Mouse (Mus musculus): ENCODE data around the gene Elfn2. TPM values are rescaled to one million over a fixed set of nuclear protein-coding genes. Genes with fewer than 3 reads are reported as not detected.

Elfn2 gene
- polyA plus RNA-seq, 1 experiment from 2014 or later, result 0.55 TPM

DNA sequence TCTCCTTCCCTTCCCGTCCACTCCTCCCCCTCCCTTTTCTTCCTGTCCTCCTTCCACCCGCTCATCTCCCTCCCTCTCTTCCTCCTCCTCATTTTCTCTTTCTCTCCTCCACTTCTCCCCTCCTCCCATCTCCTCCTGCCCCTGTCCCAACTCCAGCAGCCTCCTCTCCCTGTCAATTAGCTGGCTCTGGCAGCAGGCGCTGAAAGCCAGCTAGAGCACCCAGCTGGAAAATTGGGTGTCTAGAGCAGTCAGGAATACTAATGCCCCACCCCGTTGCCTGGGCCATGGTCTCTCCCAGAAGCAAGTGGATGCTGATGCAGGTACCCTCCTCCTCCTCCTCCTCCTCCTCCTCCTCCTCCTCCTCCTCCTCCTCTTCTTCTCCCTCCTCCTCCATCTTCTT is 67.4 kb downstream of the Elfn2 start:
- Histone ChIP-seq H3K4me1 (ENCODE audit: control insufficient read depth, insufficient read depth, low read length) (no peaks in the 10 kb centered on the region), H3K4me2 (ENCODE audit: low read depth, low read length) (no peak overlapping the region), H3K27ac (ENCODE audit: low read length) (no peak overlapping the region), H3K9ac (ENCODE audit: low read length) (no peak overlapping the region), H3K9me3 (replicated peaks; ENCODE audit: control insufficient read depth, low read length) (no peaks in the 10 kb centered on the region), H3K4me3 (ENCODE audit: low read length) (no peak overlapping the region), H3K27me3 (ENCODE audit: control insufficient read depth, insufficient read depth, low read length) (0 out of 2 replicates have a peak, but pooled peaks cover 5% of the 10 kb centered on the region), H3K36me3 (ENCODE audit: control insufficient read depth, insufficient read depth) (no peaks in the 10 kb centered on the region)
- no peak for ATAC-seq (replicated peaks; ENCODE audit: extremely low read depth, insufficient read depth, low FRiP score)
- 35% methylated on average over 4 of the region's 4 CpGs for WGBS

DNA sequence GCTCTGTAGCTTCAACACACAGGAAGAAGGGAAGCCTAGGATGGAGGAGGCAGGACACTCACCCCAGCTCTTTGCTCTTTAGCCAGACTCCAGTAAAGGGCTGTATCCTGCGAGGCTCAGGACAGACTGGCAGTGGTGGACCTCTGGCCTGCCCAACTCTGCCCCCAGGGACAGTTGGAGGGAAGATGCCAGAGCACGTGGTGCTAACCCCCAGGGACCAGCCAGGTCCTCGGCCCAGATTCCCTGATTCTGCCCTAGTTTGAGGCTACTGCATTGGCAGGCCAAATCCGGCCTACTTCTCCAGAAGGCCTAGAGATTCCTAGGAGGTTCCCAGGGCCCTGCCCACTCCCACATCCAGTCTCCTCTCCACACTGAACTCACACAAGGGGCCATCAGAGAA is 70.8 kb downstream of the Elfn2 start:
- no peaks in the 10 kb centered on the region for H3K4me1 ChIP-seq (ENCODE audit: control insufficient read depth, insufficient read depth, low read length)
- no peak for ATAC-seq (replicated peaks; ENCODE audit: extremely low read depth, insufficient read depth, low FRiP score)
- H3K36me3 ChIP-seq (ENCODE audit: control insufficient read depth, insufficient read depth), result no peaks in the 10 kb centered on the region
- no peak overlapping the region for H3K9ac ChIP-seq (ENCODE audit: low read length)
- peaks cover 9% of the 10 kb centered on the region; the same call in 1 of the 2 replicates for H3K27me3 ChIP-seq (ENCODE audit: control insufficient read depth, insufficient read depth, low read length)
- no peak overlapping the region for H3K27ac ChIP-seq (ENCODE audit: low read length)
- no peak overlapping the region for H3K4me3 ChIP-seq (ENCODE audit: low read length)
- no peaks in the 10 kb centered on the region for H3K9me3 ChIP-seq (replicated peaks; ENCODE audit: control insufficient read depth, low read length)
- 69% methylated on average over 4 of the region's 4 CpGs for WGBS
- no peak overlapping the region for H3K4me2 ChIP-seq (ENCODE audit: low read depth, low read length)

DNA sequence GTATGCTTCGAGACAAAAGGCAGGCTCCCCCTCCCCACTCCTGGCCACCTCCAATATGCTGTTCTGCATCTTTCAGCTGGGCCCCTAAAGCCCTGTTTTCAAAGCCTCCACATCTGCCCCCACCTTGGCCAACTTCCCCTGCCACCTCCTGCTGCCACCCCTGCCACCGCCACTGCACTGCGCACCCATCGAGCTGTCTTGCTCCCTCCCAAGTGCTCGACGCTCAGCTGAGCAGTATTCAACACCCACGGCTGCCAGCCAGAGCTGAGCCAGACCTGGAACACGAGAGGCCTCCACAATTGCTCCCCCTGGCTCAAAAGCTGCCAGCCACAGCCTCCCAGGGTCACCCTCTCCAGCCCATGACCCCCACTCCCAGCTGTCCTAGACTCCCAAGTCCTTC is 74.0 kb downstream of the Elfn2 start:
- WGBS, result 31% methylated on average over 8 of the region's 8 CpGs
- Histone ChIP-seq H3K36me3 (ENCODE audit: control insufficient read depth, insufficient read depth) (no peaks in the 10 kb centered on the region), H3K4me1 (ENCODE audit: control insufficient read depth, insufficient read depth, low read length) (no peaks in the 10 kb centered on the region), H3K27ac (ENCODE audit: low read length) (no peak overlapping the region), H3K27me3 (ENCODE audit: control insufficient read depth, insufficient read depth, low read length) (peaks cover 15% of the 10 kb centered on the region), H3K4me2 (ENCODE audit: low read depth, low read length) (no peak overlapping the region), H3K9ac (ENCODE audit: low read length) (no peak overlapping the region), H3K9me3 (replicated peaks; ENCODE audit: control insufficient read depth, low read length) (no peaks in the 10 kb centered on the region), H3K4me3 (ENCODE audit: low read length) (no peak overlapping the region)
- ATAC-seq (replicated peaks; ENCODE audit: extremely low read depth, insufficient read depth, low FRiP score), result no peak

DNA sequence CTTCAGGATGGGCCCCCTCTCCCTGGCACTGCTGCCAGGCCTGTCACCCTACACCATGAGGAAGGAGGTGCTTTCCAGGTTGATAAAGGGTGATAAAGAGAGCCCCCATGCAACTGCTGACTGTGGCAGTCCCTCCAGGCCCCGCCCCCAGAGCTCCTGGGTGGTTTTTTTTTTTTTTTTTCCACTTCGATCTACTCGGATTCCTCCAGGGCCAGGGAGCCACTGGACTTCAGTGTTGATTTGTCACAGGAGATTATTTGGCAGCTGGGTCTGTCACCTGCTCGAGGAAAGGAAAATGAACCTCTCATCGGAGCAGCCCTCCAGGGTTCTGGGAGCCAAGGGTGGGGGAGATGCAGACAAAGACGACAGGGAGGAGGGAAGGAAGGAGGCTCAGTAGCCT is 74.9 kb downstream of the Elfn2 start:
- Histone ChIP-seq H3K36me3 (ENCODE audit: control insufficient read depth, insufficient read depth) (no peaks in the 10 kb centered on the region), H3K27me3 (ENCODE audit: control insufficient read depth, insufficient read depth, low read length) (peaks cover 17% of the 10 kb centered on the region)
- 20% methylated on average over 6 of the region's 6 CpGs for WGBS

DNA sequence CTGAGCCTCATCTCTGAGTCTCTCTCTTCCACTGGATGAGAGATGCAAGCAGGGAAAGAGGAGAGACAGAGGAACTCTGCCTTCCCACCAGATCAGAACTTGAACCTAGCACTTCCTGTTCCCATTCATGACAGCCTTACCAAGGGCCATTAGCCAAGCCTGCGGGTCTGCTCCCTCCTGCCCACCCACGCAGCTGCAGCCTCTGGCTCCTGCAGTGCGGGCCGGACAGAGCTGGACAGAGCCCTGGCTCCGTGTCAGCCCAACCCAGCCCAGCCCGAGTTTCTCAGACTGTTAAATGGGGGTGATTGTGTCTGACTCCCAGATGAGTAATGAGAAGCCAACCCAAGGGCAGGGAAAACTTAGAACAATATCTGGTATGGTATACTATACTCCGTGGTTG is 83.3 kb downstream of the Elfn2 start:
- H3K27ac ChIP-seq (ENCODE audit: low read length), result no peak overlapping the region
- H3K4me2 ChIP-seq (ENCODE audit: low read depth, low read length), result no peak overlapping the region
- no peak for ATAC-seq (replicated peaks; ENCODE audit: extremely low read depth, insufficient read depth, low FRiP score)
- 32% methylated on average over 7 of the region's 7 CpGs for WGBS
- H3K9me3 ChIP-seq (replicated peaks; ENCODE audit: control insufficient read depth, low read length), result no peaks in the 10 kb centered on the region
- no peak overlapping the region for H3K4me3 ChIP-seq (ENCODE audit: low read length)
- H3K9ac ChIP-seq (ENCODE audit: low read length), result no peak overlapping the region
- no peaks in the 10 kb centered on the region for H3K36me3 ChIP-seq (ENCODE audit: control insufficient read depth, insufficient read depth)
- peaks cover 12% of the 10 kb centered on the region for H3K27me3 ChIP-seq (ENCODE audit: control insufficient read depth, insufficient read depth, low read length)
- no peaks in the 10 kb centered on the region for H3K4me1 ChIP-seq (ENCODE audit: control insufficient read depth, insufficient read depth, low read length)

More for the DNA sequence above, 74.9 kb downstream of the Elfn2 start:
- H3K27ac ChIP-seq (ENCODE audit: low read length), result no peak overlapping the region
- ATAC-seq (replicated peaks; ENCODE audit: extremely low read depth, insufficient read depth, low FRiP score), result no peak
- H3K4me3 ChIP-seq (ENCODE audit: low read length), result no peak overlapping the region
- no peaks in the 10 kb centered on the region for H3K9me3 ChIP-seq (replicated peaks; ENCODE audit: control insufficient read depth, low read length)
- H3K4me1 ChIP-seq (ENCODE audit: control insufficient read depth, insufficient read depth, low read length), result no peaks in the 10 kb centered on the region
- H3K9ac ChIP-seq (ENCODE audit: low read length), result no peak overlapping the region
- H3K4me2 ChIP-seq (ENCODE audit: low read depth, low read length), result no peak overlapping the region

- H3K27ac ChIP-seq (ENCODE audit: low read length), result no peak overlapping the region
- H3K27me3 ChIP-seq (ENCODE audit: control insufficient read depth, insufficient read depth, low read length), result peaks cover 7% of the 10 kb centered on the region
- WGBS, result 37% methylated on average over 10 of the region's 10 CpGs
- H3K36me3 ChIP-seq (ENCODE audit: control insufficient read depth, insufficient read depth), result no peaks in the 10 kb centered on the region
- H3K9ac ChIP-seq (ENCODE audit: low read length), result no peak overlapping the region
- no peaks in the 10 kb centered on the region for H3K9me3 ChIP-seq (replicated peaks; ENCODE audit: control insufficient read depth, low read length)
- H3K4me1 ChIP-seq (ENCODE audit: control insufficient read depth, insufficient read depth, low read length), result no peaks in the 10 kb centered on the region
- H3K4me2 ChIP-seq (ENCODE audit: low read depth, low read length), result no peak overlapping the region
- no peak for ATAC-seq (replicated peaks; ENCODE audit: extremely low read depth, insufficient read depth, low FRiP score)
- H3K4me3 ChIP-seq (ENCODE audit: low read length), result no peak overlapping the region
Observed at GRCm38 (mm10) chr15:78634095-78634737, 84.4 kb downstream of the Elfn2 start.

GRCm38 (mm10) chr15:78633413-78633812 is 85.2 kb downstream of the Elfn2 start:
- Histone ChIP-seq H3K9ac (ENCODE audit: low read length) (no peak overlapping the region), H3K4me3 (ENCODE audit: low read length) (no peak overlapping the region), H3K36me3 (ENCODE audit: control insufficient read depth, insufficient read depth) (no peaks in the 10 kb centered on the region), H3K27ac (ENCODE audit: low read length) (no peak overlapping the region), H3K9me3 (replicated peaks; ENCODE audit: control insufficient read depth, low read length) (no peaks in the 10 kb centered on the region), H3K27me3 (ENCODE audit: control insufficient read depth, insufficient read depth, low read length) (peaks cover 4% of the 10 kb centered on the region), H3K4me1 (ENCODE audit: control insufficient read depth, insufficient read depth, low read length) (no peaks in the 10 kb centered on the region), H3K4me2 (ENCODE audit: low read depth, low read length) (no peak overlapping the region)
- no peak for ATAC-seq (replicated peaks; ENCODE audit: extremely low read depth, insufficient read depth, low FRiP score)
- WGBS, result 74% methylated on average over 5 of the region's 5 CpGs

- WGBS, result 64% methylated on average over 2 of the region's 2 CpGs
- no peak for ATAC-seq (replicated peaks; ENCODE audit: extremely low read depth, insufficient read depth, low FRiP score)
Observed at GRCm38 (mm10) chr15:78632387-78632786, 86.2 kb downstream of the Elfn2 start.

DNA sequence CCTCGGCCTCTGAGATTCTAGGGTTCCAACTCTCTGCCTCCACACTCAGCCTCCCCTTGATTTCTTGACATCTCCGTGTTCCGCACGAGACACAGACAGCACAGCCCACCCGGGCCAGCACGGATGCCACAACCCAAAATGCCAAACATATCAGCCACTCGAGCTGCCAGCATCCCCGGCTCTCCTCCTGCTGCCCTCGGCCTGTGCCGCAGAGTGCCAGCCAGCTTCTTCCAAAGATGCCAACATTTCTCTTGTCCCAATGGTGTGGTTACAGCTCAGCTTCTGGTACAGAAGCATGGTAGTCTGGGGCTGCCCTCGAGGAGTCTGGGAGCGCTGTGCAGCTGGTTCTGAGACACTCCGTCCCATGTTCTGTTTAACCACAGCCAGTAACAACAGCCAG is 92.3 kb downstream of the Elfn2 start:
- H3K9ac ChIP-seq (ENCODE audit: low read length), result no peak overlapping the region
- H3K4me1 ChIP-seq (ENCODE audit: control insufficient read depth, insufficient read depth, low read length), result peaks cover 9% of the 10 kb centered on the region
- no peak overlapping the region for H3K4me2 ChIP-seq (ENCODE audit: low read depth, low read length)
- no peak overlapping the region for H3K4me3 ChIP-seq (ENCODE audit: low read length)
- H3K9me3 ChIP-seq (replicated peaks; ENCODE audit: control insufficient read depth, low read length), result 0 out of 2 replicates have a peak, but pooled peaks cover 3% of the 10 kb centered on the region
- peaks cover 10% of the 10 kb centered on the region for H3K27me3 ChIP-seq (ENCODE audit: control insufficient read depth, insufficient read depth, low read length)
- ATAC-seq (replicated peaks; ENCODE audit: extremely low read depth, insufficient read depth, low FRiP score), result no peak
- WGBS, result 83% methylated on average over 13 of the region's 13 CpGs
- H3K36me3 ChIP-seq (ENCODE audit: control insufficient read depth, insufficient read depth), result no peaks in the 10 kb centered on the region
- no peak overlapping the region for H3K27ac ChIP-seq (ENCODE audit: low read length)

More at GRCm38 (mm10) chr15:78632387-78632786, 86.2 kb downstream of the Elfn2 start:
- Histone ChIP-seq H3K4me3 (ENCODE audit: low read length) (no peak overlapping the region), H3K4me1 (ENCODE audit: control insufficient read depth, insufficient read depth, low read length) (no peaks in the 10 kb centered on the region), H3K27ac (ENCODE audit: low read length) (no peak overlapping the region), H3K36me3 (ENCODE audit: control insufficient read depth, insufficient read depth) (no peaks in the 10 kb centered on the region), H3K9me3 (replicated peaks; ENCODE audit: control insufficient read depth, low read length) (no peaks in the 10 kb centered on the region), H3K9ac (ENCODE audit: low read length) (no peak overlapping the region), H3K4me2 (ENCODE audit: low read depth, low read length) (no peak overlapping the region), H3K27me3 (ENCODE audit: control insufficient read depth, insufficient read depth, low read length) (peaks cover 4% of the 10 kb centered on the region)

Measured in heart, embryonic 16.5 days (tissue).